In the genomic region with DNA sequence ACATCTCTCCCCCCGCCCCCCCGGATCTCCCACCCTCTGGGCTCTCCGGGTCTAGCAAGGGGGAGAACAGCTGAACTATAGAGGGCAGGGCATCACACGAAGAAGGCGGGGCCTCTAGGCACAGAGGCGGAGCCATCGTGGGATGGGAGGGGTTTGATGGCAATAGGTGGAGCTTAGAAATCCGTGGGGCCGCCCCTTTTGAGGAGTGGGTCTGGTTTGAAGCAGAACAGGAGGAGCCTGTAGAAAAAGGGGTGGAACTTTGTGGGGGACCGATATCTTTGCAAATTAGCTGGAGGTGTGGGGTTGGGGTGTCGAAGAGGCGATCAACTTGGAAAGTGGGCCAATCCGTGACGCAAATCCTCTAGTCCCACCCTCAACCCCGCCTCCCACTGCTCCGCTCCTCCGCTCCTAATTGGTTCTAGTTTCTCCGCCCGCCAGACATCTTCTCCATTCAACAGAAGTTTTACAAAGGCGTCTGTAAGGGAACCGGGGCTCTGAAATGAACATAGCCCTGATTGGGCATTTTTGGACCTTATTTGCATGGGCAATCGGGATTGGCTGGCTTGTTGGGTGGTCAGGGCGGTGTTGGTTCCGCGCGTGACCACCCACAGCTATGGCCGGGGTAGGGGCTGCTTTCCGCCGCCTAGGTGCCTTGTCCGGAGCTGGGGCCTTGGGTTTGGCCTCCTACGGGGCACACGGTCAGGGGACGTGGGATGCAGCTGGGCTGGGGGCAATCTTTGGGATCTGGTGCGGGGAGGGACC, we compare ENCODE assay signal across 8 mouse cellular contexts. TPM values are rescaled to one million over a fixed set of nuclear protein-coding genes. Genes with fewer than 3 reads are reported as not detected.
DNase-seq lines count a peak whose midpoint lies in the region; ATAC-seq and TF ChIP-seq lines count a peak whose summit lies in the region.

Tmem256 (plus strand) TSS at position 563 of the 762 bp plus-strand sequence.

- no peak for TF ChIP-seq CTCF in CH12.LX (conservative IDR thresholded peaks at IDR 0.05 in 1 of 2, IDR thresholded peaks at IDR 0.05 in 1 of 2; ENCODE audit: low read depth in 2 of 2, low read length in 2 of 2)

- peak; percentile 87 for ATAC-seq in forebrain, embryonic 11.5 days (replicated peaks; ENCODE audit: low FRiP score)
- ATAC-seq in heart, embryonic 16.5 days (replicated peaks; ENCODE audit: extremely low read depth, insufficient read depth, low FRiP score): peak; percentile 92
- ATAC-seq in liver, embryonic 15.5 days (ENCODE audit: insufficient read depth): peak; percentile 89
- ATAC-seq in neural tube, embryonic 12.5 days (ENCODE audit: low FRiP score, low read depth): peak; percentile 88

- H3K9me3 ChIP-seq in CH12.LX (replicated peaks; ENCODE audit: low read length): no peaks in the 10 kb centered on the region
- H3K9me3 ChIP-seq in forebrain, embryonic 11.5 days (ENCODE audit: control insufficient read depth, low read length): no peaks in the 10 kb centered on the region
- H3K9me3 ChIP-seq in heart, embryonic 16.5 days (replicated peaks; ENCODE audit: control insufficient read depth, low read length): no peaks in the 10 kb centered on the region
- H3K9me3 ChIP-seq in liver, embryonic 15.5 days (replicated peaks): no peaks in the 10 kb centered on the region
- no peaks in the 10 kb centered on the region for H3K9me3 ChIP-seq in neural tube, embryonic 12.5 days

- H3K36me3 ChIP-seq in CH12.LX (replicated peaks in 1 of 2; ENCODE audit: control insufficient read depth in 1 of 2, insufficient read depth in 1 of 2, low read length in 1 of 2): peaks cover 3 to 9% of the 10 kb centered on the region in 2 experiments
- H3K36me3 ChIP-seq in forebrain, embryonic 11.5 days (ENCODE audit: control insufficient read depth, insufficient read depth, low read length): no peaks in the 10 kb centered on the region
- H3K36me3 ChIP-seq in heart, embryonic 16.5 days (ENCODE audit: control insufficient read depth, insufficient read depth): no peaks in the 10 kb centered on the region
- H3K36me3 ChIP-seq in liver, embryonic 15.5 days (replicated peaks): 0 out of 2 replicates have a peak, but pooled peaks cover 4% of the 10 kb centered on the region
- H3K36me3 ChIP-seq in neural tube, embryonic 12.5 days: peaks cover 8% of the 10 kb centered on the region

- H3K4me1 ChIP-seq in CH12.LX (ENCODE audit: control insufficient read depth in 1 of 2, insufficient read depth in 2 of 2): peaks cover 10 to 23% of the 10 kb centered on the region in 2 experiments
- H3K4me1 ChIP-seq in forebrain, embryonic 11.5 days (replicated peaks; ENCODE audit: control insufficient read depth, insufficient read depth, low read length): peaks cover 30% of the 10 kb centered on the region
- peaks cover 24% of the 10 kb centered on the region for H3K4me1 ChIP-seq in heart, embryonic 16.5 days (ENCODE audit: control insufficient read depth, insufficient read depth, low read length)
- peaks cover 72% of the 10 kb centered on the region for H3K4me1 ChIP-seq in liver, embryonic 15.5 days (replicated peaks)
- H3K4me1 ChIP-seq in neural tube, embryonic 12.5 days: peaks cover 45% of the 10 kb centered on the region

- H3K4me3 ChIP-seq in CH12.LX (replicated peaks in 1 of 3; ENCODE audit: low read depth in 2 of 3, low read length in 2 of 3, poor library complexity in 1 of 3): peak within 1 kb of the TSS; percentile 62 to 100 (median 67)
- H3K4me3 ChIP-seq in forebrain, embryonic 11.5 days (ENCODE audit: low read depth, low read length): peak within 1 kb of the TSS; percentile 73
- peak within 1 kb of the TSS; percentile 74 for H3K4me3 ChIP-seq in heart, embryonic 16.5 days (ENCODE audit: low read length)
- peak within 1 kb of the TSS; percentile 78 for H3K4me3 ChIP-seq in liver, embryonic 15.5 days (replicated peaks)
- peak within 1 kb of the TSS; percentile 84 for H3K4me3 ChIP-seq in neural tube, embryonic 12.5 days

- in situ Hi-C loops in CH12.LX (cut with MboI; ENCODE audit: low pct_ligation_motif_present, low pct_unique_long_range_greater_than_20kb, low sequenced_read_pairs): no loop called here

- dilution Hi-C loops in CH12.LX (cut with MboI; ENCODE audit: extremely low pct_ligation_motif_present, extremely low pct_unique_long_range_greater_than_20kb, low sequenced_read_pairs): no loop called here

- H3K4me2 ChIP-seq in CH12.LX (ENCODE audit: insufficient read depth, low read depth, poor library complexity, severe bottlenecking): peak within 1 kb of the TSS; percentile 98
- peak within 1 kb of the TSS; percentile 92 for H3K4me2 ChIP-seq in forebrain, embryonic 11.5 days (ENCODE audit: low read depth, low read length, severe bottlenecking)
- peak within 1 kb of the TSS; percentile 73 for H3K4me2 ChIP-seq in heart, embryonic 16.5 days (ENCODE audit: low read depth, low read length)
- H3K4me2 ChIP-seq in liver, embryonic 15.5 days: peak within 1 kb of the TSS; percentile 95
- H3K4me2 ChIP-seq in neural tube, embryonic 12.5 days (replicated peaks): peak within 1 kb of the TSS; percentile 90

- H3K9ac ChIP-seq in CH12.LX (ENCODE audit: insufficient read depth, low read depth): peak within 1 kb of the TSS; percentile 80
- peak within 1 kb of the TSS; percentile 89 for H3K9ac ChIP-seq in forebrain, embryonic 11.5 days (ENCODE audit: low read length)
- H3K9ac ChIP-seq in heart, embryonic 16.5 days (ENCODE audit: low read length): peak within 1 kb of the TSS; percentile 85
- peak within 1 kb of the TSS; percentile 81 for H3K9ac ChIP-seq in liver, embryonic 15.5 days
- peak within 1 kb of the TSS; percentile 91 for H3K9ac ChIP-seq in neural tube, embryonic 12.5 days

- TF ChIP-seq EP300 in CH12.LX (IDR thresholded peaks at IDR 0.05; ENCODE audit: low read length): 0 out of 2 replicates have a peak, but pooled peaks have one; percentile 12

- no peak within 1 kb of the TSS; the same call in 1 of the 2 replicates for H3K27ac ChIP-seq in CH12.LX (ENCODE audit: insufficient read depth, low read depth)
- peak within 1 kb of the TSS; percentile 83 for H3K27ac ChIP-seq in forebrain, embryonic 11.5 days (ENCODE audit: low read depth, low read length)
- peak within 1 kb of the TSS; percentile 87 for H3K27ac ChIP-seq in heart, embryonic 16.5 days (ENCODE audit: low read length)
- peak within 1 kb of the TSS; percentile 92 for H3K27ac ChIP-seq in liver, embryonic 15.5 days (replicated peaks)
- H3K27ac ChIP-seq in neural tube, embryonic 12.5 days: peak within 1 kb of the TSS; percentile 87

- no peak for TF ChIP-seq RAD21 in CH12.LX (IDR thresholded peaks at IDR 0.05; ENCODE audit: low read depth, low read length)

- peak; percentile 100 for DNase-seq in CH12.LX (ENCODE audit: extremely low read depth)
- peak; percentile 97 for DNase-seq in c-Kit-positive CD71-positive TER-119-negative erythroid progenitor cells, embryonic 14.5 days (ENCODE audit: low read depth)
- peak; percentile 97 for DNase-seq in forebrain, embryonic 11.5 days (ENCODE audit: low spot score)
- DNase-seq in kidney, postnatal 36 days: peak; percentile 97 to 99
- DNase-seq in telencephalon, adult 2 months (ENCODE audit: low read depth, low spot score): peak; percentile 99

- under 1% methylated on average over 34 of the region's 34 CpGs for WGBS in forebrain, embryonic 11.5 days
- 1% methylated on average over 34 of the region's 34 CpGs for WGBS in heart, embryonic 16.5 days
- whole genome bisulfite sequencing in liver, embryonic 15.5 days (ENCODE audit: insufficient replicate concordance): under 1% methylated on average over 34 of the region's 34 CpGs
- under 1% methylated on average over 34 of the region's 34 CpGs for WGBS in neural tube, embryonic 12.5 days

- peak; percentile 89 for TF ChIP-seq POLR2A in CH12.LX (IDR thresholded peaks at IDR 0.05; ENCODE audit: low read depth, low read length)

- H3K79me2 ChIP-seq in CH12.LX (replicated peaks; ENCODE audit: control insufficient read depth, extremely low read depth, insufficient read depth, poor library complexity, severe bottlenecking): no peaks in the 10 kb centered on the region

- peaks cover 31% of the 10 kb centered on the region for H3K27me3 ChIP-seq in CH12.LX (replicated peaks)
- H3K27me3 ChIP-seq in forebrain, embryonic 11.5 days (ENCODE audit: control insufficient read depth, insufficient read depth, low read length): no peaks in the 10 kb centered on the region; the same call in 1 of the 2 replicates
- peaks cover 27% of the 10 kb centered on the region for H3K27me3 ChIP-seq in heart, embryonic 16.5 days (ENCODE audit: control insufficient read depth, insufficient read depth, low read length)
- peaks cover 48% of the 10 kb centered on the region for H3K27me3 ChIP-seq in liver, embryonic 15.5 days
- peaks cover 6% of the 10 kb centered on the region for H3K27me3 ChIP-seq in neural tube, embryonic 12.5 days (replicated peaks)

TF ChIP-seq in CH12.LX, 34 proteins besides CTCF, POLR2A, EP300 and RAD21 (continues in another document):
- TF ChIP-seq ETS1 (conservative IDR thresholded peaks at IDR 0.05; ENCODE audit: low read depth, low read length): no peak
- peak; percentile 92 for TF ChIP-seq GABPA (IDR thresholded peaks at IDR 0.05; ENCODE audit: insufficient replicate concordance, low read depth, low read length)
- no peak; the same call in 1 of the 2 replicates for TF ChIP-seq SMC3 (IDR thresholded peaks at IDR 0.05; ENCODE audit: low read depth, low read length)
- TF ChIP-seq NRF1 (IDR thresholded peaks at IDR 0.05; ENCODE audit: low read depth, low read length): no peak
- TF ChIP-seq POLR2AphosphoS2 (IDR thresholded peaks at IDR 0.05; ENCODE audit: low read depth, low read length): peak; percentile 77; the same call in 1 of the 2 replicates
- no peak; the same call in 1 of the 2 replicates for TF ChIP-seq MEF2A (IDR thresholded peaks at IDR 0.05; ENCODE audit: borderline replicate concordance, low read depth, low read length)
- TF ChIP-seq ELF1 (IDR thresholded peaks at IDR 0.05; ENCODE audit: low read depth, low read length): peak; percentile 67
- peak; percentile 44; the same call in 1 of the 2 replicates for TF ChIP-seq MXI1 (IDR thresholded peaks at IDR 0.05; ENCODE audit: low read depth, low read length)
- TF ChIP-seq KAT2A (IDR thresholded peaks at IDR 0.05; ENCODE audit: insufficient replicate concordance, low read length): peak; percentile 68; the same call in 1 of the 2 replicates
- TF ChIP-seq ZNF384 (IDR thresholded peaks at IDR 0.05; ENCODE audit: low read depth, low read length): no peak
- peak; percentile 56; the same call in 1 of the 2 replicates for TF ChIP-seq UBTF (IDR thresholded peaks at IDR 0.05; ENCODE audit: low read depth, low read length)
- peak; percentile 85 for TF ChIP-seq SIN3A (IDR thresholded peaks at IDR 0.05; ENCODE audit: low read length)

RNA-seq across cellular contexts. Expression of gene Tmem256, which starts in this region (rescaled TPM):
- total RNA-seq in CH12.LX (2012; rRNA removed) (203 and 206 TPM in 2 replicates), CH12.LX (2014; rRNA removed) (262 and 327 TPM in 2 replicates)
- polyA plus RNA-seq in CH12.LX (2012; ENCODE audit: insufficient read length, low read depth): 185 and 218 TPM in 2 replicates
- polyA plus RNA-seq in forebrain, embryonic 11.5 days (2014; fragmentation: Nextera tagmentation; extraction: Ambion mirVana): 250 and 283 TPM in 2 replicates
- polyA plus RNA-seq in heart, embryonic 16.5 days (2015; fragmentation: Nextera tagmentation; extraction: Ambion mirVana): 258 and 323 TPM in 2 replicates
- polyA plus RNA-seq in liver, embryonic 15.5 days (2015; fragmentation: Nextera tagmentation; extraction: Ambion mirVana): 336 and 387 TPM in 2 replicates
- polyA plus RNA-seq in neural tube, embryonic 12.5 days (2016; fragmentation: Nextera tagmentation; extraction: Ambion mirVana): 325 and 328 TPM in 2 replicates
